Mouse (Mus musculus) layer of hippocampus, adult 18-20 months (tissue): ENCODE measurements at regions not wholly inside any gene's neighbourhood (a gene's known extent, or its start where the extent isn't known, plus 50 kb on each side); places are given as distances from the start of the nearest gene placed in this dataset.

Source experiments
- DNase-seq, 2 experiments: peaks; one replicate each; pipeline ENCODE4 v3.0.0; 2022; ENCODE audit warnings: low spot score in 2 of 2

DNA sequence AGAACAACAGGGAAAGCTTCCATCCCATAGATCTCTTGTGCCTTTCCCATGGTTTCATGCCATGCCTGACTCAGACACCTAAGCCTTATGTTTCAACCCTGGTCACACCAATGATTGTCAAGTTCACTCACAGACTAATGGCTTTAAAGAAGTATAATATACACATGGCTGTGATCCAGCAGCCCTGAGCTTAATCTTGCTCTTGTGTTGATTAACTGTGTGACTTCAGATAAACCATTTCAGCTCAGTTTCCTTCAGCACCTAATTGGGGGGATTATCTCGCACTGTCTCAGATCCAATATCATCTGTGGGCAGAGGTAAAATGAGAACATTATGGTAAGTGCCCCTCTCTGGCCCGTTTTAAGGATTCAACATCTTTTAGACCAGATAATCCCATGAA, 223.9 kb upstream of the Pard3b start:
- no peak for DNase-seq

DNA sequence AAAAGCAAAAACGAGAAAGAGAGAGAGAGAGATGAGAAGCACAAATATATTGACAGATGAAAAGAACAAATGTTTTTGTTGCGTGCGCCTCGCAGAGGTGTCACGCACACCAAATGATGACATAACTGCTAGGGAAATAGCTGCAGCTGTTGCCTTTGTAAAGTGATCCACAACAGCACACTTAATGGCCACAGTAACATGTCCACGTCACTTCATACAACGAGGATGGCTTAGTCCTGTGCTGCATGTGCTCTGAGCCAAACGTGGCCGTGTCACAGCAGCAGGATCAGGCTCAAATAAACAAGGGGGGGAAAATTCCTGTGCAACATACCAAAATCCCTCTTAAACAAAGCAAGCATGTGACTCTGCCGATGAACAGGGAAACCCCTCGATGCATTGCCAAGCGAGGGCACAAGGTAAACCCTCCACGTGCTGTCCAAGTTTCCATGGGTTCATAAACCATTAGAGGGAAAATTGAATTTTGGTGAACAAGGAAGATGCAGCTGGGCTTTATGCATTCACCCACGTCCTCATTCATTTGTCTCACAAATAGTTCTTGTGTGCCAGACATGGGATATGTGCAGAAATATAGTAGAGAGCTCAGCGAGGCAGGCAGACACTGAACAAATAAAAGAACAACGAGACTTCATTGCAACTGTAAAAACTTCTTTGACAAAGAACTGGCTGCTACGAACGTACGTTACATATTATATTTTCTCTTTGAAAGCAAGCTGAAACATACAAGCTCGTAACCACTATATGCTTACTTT, 223.0 kb upstream of the Pard3b start:
- peak in 1 of 2 experiments; percentile 37 for DNase-seq

DNA sequence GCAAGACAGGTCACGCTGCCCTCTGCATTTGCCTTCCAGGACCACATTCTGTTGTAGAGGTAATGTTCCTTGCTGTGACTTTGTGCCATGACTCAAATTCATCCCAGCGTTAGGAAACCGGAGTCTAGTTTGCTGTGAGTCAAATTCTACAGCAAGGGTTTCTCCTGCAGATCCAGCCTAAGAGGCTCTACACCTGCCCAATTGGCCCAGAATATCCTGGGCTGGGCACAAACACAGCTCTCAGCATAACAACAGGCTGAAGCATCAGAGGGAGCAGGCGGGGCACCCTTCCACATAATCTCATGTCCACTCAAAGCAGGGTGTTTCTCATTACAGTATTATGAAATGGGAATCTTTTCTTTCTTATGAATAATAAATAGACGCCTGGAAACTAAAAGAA, 220.2 kb upstream of the Pard3b start:
- peak; percentile 4 to 32 for DNase-seq

GRCm38 (mm10) chr1:61419839-61420238, 218.8 kb upstream of the Pard3b start:
- no peak for DNase-seq

GRCm38 (mm10) chr1:61423253-61423652, 215.4 kb upstream of the Pard3b start:
- DNase-seq = no peak

- DNase-seq = no peak
Measured at GRCm38 (mm10) chr1:61428706-61429501, 209.7 kb upstream of the Pard3b start.

- peak in 1 of 2 experiments; percentile 7 for DNase-seq
Measured at GRCm38 (mm10) chr1:61437603-61438002, 201.0 kb upstream of the Pard3b start.

DNA sequence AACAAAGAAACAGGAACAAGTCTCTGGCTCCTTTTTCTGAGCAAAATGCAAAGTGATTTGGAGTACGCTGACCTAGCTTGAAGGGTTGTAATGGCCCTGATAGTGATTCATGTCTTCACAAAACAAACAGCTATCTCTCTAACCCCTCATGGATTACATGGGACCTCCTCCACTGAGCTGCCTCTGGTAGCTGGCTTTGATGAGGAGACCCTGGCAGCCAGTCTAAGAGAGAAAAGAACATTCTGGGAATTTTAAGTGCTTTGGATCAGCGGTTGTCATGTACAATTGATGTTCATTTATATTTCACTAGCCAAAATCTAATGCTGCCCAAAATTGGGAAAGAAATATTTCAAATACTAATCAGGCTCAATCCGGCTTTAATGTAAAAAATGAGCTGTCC, 177.2 kb upstream of the Pard3b start:
- DNase-seq = no peak

- DNase-seq = peak; percentile 14 to 65
Measured at GRCm38 (mm10) chr1:61470617-61471214, 167.9 kb upstream of the Pard3b start.

GRCm38 (mm10) chr1:61471779-61472578, 166.6 kb upstream of the Pard3b start:
- DNase-seq = peak in 1 of 2 experiments; percentile 4

DNA sequence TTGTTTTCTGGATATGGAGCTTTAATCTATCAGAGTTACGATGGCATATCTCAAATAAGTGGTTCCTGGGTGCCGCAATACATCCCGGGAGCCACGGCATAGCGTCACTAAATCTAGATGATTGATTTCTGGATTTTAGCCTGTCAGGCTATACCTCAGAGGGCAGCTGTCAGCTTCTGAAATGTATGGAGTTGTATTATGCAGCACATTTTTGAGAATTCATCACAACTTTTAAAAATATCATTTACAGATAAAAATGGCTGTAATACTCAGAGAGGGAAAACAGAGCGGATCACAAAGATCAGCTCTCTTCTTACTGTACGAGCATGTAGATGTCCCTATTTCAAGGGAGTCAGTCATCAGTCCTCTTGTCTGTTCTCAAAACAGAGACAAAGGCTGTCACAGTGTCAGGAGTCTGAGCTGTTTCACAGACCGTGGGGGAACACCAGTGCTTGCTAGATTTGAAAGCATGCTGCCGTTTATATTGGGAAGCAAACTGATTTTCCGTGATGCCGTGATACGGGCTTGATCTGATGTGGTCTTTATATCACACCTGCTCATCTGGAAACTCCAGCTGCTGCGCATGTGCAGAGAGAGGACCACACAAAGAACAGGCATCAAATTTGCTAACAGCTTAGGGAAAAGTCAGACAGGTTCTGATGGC, 165.9 kb upstream of the Pard3b start:
- DNase-seq = peak in 1 of 2 experiments; percentile 55

DNA sequence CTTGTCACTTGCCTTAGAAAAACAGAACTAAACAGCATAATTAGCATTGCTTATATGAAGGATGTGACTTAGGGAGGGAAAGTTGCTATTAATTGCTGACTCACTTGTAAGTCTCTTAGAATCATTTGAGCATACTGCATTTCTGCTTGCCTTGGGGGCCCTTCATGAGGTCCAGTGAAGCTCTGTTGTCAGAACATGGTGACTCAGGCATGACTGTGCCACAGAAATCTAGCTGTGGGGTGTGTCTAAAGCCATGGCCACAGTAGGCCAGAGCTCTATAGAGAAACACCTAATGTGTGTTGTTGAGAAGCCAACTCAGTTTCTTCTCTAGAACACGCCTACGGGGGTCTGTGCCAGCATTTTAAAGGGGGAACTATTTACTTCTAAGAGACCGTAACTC, 153.2 kb upstream of the Pard3b start:
- DNase-seq = no peak

GRCm38 (mm10) chr1:61524886-61525285, 113.7 kb upstream of the Pard3b start:
- DNase-seq = no peak

GRCm38 (mm10) chr1:61525881-61526280, 112.7 kb upstream of the Pard3b start:
- DNase-seq = no peak

GRCm38 (mm10) chr1:61528757-61529156, 109.9 kb upstream of the Pard3b start:
- no peak for DNase-seq

GRCm38 (mm10) chr1:61530166-61530565, 108.5 kb upstream of the Pard3b start:
- DNase-seq = no peak

- DNase-seq = no peak
Measured at GRCm38 (mm10) chr1:61531487-61531886, 107.1 kb upstream of the Pard3b start.

DNA sequence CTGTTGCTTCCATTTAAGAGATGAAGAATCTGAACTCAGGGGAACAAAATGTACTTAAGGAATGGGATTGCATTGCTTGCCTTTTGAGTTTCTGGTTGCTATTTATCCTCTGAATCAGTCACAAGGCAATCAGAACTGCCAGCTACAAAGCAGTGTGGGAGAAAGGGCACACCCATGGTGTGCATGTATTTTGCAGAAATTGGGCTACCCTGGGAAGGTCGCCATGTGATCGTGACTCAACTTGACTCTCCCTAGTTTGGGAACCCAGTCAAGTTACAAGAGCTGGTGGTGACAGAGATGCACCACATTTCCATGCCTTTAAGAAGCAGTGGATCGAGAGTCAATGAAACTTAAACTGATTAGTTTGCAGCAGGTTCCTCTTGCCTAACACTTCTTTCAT, 98.5 kb upstream of the Pard3b start:
- DNase-seq = no peak

- no peak for DNase-seq
Measured at GRCm38 (mm10) chr1:61541166-61541565, 97.5 kb upstream of the Pard3b start.
